ENCODE assay signal across 8 mouse cellular contexts in genomic region chr14:103778009-103778431, GRCm38 (mm10).
DNase-seq lines count a peak whose midpoint lies in the region; ATAC-seq lines count a peak whose summit lies in the region.

No protein-coding gene starts in this region.

- whole genome bisulfite sequencing in heart, embryonic 13.5 days = 29% methylated on average over 12 of the region's 12 CpGs
- WGBS in midbrain, embryonic 10.5 days = 4% methylated on average over 12 of the region's 12 CpGs
- WGBS in stomach, embryonic 15.5 days = 22% methylated on average over 12 of the region's 12 CpGs

- peak overlapping the region; percentile 37 for H3K9ac ChIP-seq in heart, embryonic 13.5 days
- no peak overlapping the region; the same call in 1 of the 2 replicates for H3K9ac ChIP-seq in stomach, embryonic 15.5 days

- DNase-seq in layer of hippocampus, adult 11-12 months (ENCODE audit: low spot score) = peak; percentile 50
- DNase-seq in layer of hippocampus, adult 9-10 months (ENCODE audit: low spot score) = no peak
- peak; percentile 30 for DNase-seq in embryo, embryonic 11.5 days (ENCODE audit: low read depth, low spot score)
- DNase-seq in kidney, postnatal 25 days = peak; percentile 23 to 43
- DNase-seq in midbrain, embryonic 10.5 days (ENCODE audit: low spot score) = peak; percentile 77

- peak overlapping the region; percentile 38 for H3K4me3 ChIP-seq in heart, embryonic 13.5 days
- H3K4me3 ChIP-seq in midbrain, embryonic 10.5 days = peak overlapping the region; percentile 40
- 0 out of 2 replicates have a peak overlapping the region, but pooled peaks have one; percentile 4 for H3K4me3 ChIP-seq in stomach, embryonic 15.5 days (replicated peaks)

- no peaks in the 10 kb centered on the region for H3K36me3 ChIP-seq in heart, embryonic 13.5 days
- H3K36me3 ChIP-seq in midbrain, embryonic 10.5 days = no peaks in the 10 kb centered on the region
- no peaks in the 10 kb centered on the region for H3K36me3 ChIP-seq in stomach, embryonic 15.5 days

- H3K27me3 ChIP-seq in heart, embryonic 13.5 days (replicated peaks) = no peaks in the 10 kb centered on the region
- H3K27me3 ChIP-seq in midbrain, embryonic 10.5 days (ENCODE audit: low read depth, poor library complexity, severe bottlenecking) = no peaks in the 10 kb centered on the region
- H3K27me3 ChIP-seq in stomach, embryonic 15.5 days (replicated peaks) = no peaks in the 10 kb centered on the region

- no peak overlapping the region for H3K27ac ChIP-seq in heart, embryonic 13.5 days (replicated peaks)
- peak overlapping the region; percentile 86 for H3K27ac ChIP-seq in midbrain, embryonic 10.5 days (replicated peaks)
- peak overlapping the region; percentile 77 for H3K27ac ChIP-seq in stomach, embryonic 15.5 days

- peak overlapping the region; percentile 66 for H3K4me2 ChIP-seq in heart, embryonic 13.5 days
- H3K4me2 ChIP-seq in stomach, embryonic 15.5 days = peak overlapping the region; percentile 48

- H3K9me3 ChIP-seq in heart, embryonic 13.5 days = no peaks in the 10 kb centered on the region
- H3K9me3 ChIP-seq in midbrain, embryonic 10.5 days (replicated peaks) = no peaks in the 10 kb centered on the region; the same call in 1 of the 2 replicates
- H3K9me3 ChIP-seq in stomach, embryonic 15.5 days = no peaks in the 10 kb centered on the region

- no peak for ATAC-seq in heart, embryonic 13.5 days (ENCODE audit: extremely low read depth, insufficient number of reproducible peaks, low FRiP score, low TSS enrichment)
- ATAC-seq in stomach, embryonic 15.5 days (ENCODE audit: insufficient read depth, low FRiP score, low read depth) = no peak
- ATAC-seq in inflammation-experienced regulatory T-cells, adult 6 months = no peak

- peaks cover 5% of the 10 kb centered on the region for H3K4me1 ChIP-seq in heart, embryonic 13.5 days
- H3K4me1 ChIP-seq in midbrain, embryonic 10.5 days = peaks cover 44% of the 10 kb centered on the region
- H3K4me1 ChIP-seq in stomach, embryonic 15.5 days = peaks cover 5% of the 10 kb centered on the region; the same call in 1 of the 2 replicates
